Mouse (Mus musculus): ENCODE measurements around the gene Fcho2. TPM values are rescaled to one million over a fixed set of nuclear protein-coding genes. Genes with fewer than 3 reads are reported as not detected.

Gene Fcho2
- polyA plus RNA-seq, 1 experiment from 2014 or later, result 33.0 TPM

DNA sequence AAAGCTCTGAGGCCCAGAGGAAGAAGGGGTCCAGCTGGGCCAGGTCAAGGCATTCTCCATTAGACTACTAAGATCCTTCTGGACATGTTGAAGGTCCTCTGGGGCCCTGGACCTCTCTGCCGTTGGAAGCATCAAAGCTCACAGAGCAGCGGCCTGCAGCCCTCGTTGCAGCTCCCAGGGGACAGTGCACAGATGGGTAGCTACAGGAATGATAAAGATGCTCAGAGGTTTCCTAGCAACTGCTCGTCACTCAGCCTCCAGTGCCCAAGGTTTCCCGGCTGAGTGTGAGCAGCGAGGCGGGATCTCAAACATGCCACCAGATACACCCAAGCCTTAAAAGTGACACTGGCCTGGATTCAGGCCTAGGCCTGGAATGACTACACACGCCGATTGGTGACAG is 127.3 kb downstream of the Fcho2 start:
- no peak overlapping the region for H3K4me2 ChIP-seq (ENCODE audit: low read length)
- no peaks in the 10 kb centered on the region; the same call in 1 of the 2 replicates for H3K4me1 ChIP-seq (replicated peaks; ENCODE audit: control insufficient read depth, insufficient read depth, low read length)
- no peak overlapping the region for H3K27ac ChIP-seq (ENCODE audit: low read depth)
- H3K9me3 ChIP-seq (ENCODE audit: control insufficient read depth, low read length), result no peaks in the 10 kb centered on the region
- no peak overlapping the region for H3K4me3 ChIP-seq (ENCODE audit: low read depth, low read length)
- 67% methylated on average over 9 of the region's 9 CpGs for WGBS
- H3K9ac ChIP-seq (ENCODE audit: low read length), result no peak overlapping the region
- DNase-seq (ENCODE audit: low spot score) (peak; percentile 40), ATAC-seq (replicated peaks; ENCODE audit: low FRiP score, low TSS enrichment, low read depth) (no peak)
- H3K36me3 ChIP-seq (ENCODE audit: control insufficient read depth, insufficient read depth, low read length), result no peaks in the 10 kb centered on the region
- H3K27me3 ChIP-seq (replicated peaks; ENCODE audit: control insufficient read depth, insufficient read depth, low read length), result no peaks in the 10 kb centered on the region

DNA sequence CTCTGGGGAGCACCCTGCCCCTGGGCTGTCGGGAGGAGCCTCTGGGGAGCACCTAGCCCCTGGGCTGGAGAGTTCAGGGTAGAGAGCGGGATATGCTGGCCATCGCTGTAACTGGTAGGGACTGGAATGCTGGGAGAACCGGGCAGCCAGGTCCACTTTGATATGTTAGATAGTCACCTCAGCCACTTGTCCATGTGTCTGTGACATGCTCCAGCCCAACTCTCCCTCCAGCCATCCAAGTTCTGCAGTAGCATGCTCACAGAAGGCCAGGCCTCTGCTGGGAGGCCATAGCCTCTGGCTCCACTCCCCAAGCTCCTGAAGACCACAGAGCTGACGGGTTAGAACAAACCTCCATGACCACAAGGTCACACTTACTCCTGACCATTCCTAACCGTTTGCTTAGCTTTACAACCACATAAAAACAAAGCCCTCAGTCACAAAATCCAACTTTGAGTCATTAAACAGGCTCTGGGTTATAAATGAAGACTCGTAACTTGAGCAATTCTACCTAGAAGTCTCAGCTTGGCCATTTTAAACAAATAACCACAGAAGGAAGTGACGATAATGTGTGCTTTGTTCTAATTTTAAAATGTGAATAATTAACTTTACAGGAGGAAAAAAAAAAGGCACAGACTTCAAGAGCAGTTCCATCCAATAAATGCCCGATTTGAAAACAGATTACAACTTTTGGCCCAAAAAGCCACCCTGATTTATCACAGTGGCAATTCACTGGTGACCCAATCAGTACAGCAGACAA is 130.9 kb downstream of the Fcho2 start:
- no peaks in the 10 kb centered on the region for H3K36me3 ChIP-seq (ENCODE audit: control insufficient read depth, insufficient read depth, low read length)
- H3K9me3 ChIP-seq (ENCODE audit: control insufficient read depth, low read length), result no peaks in the 10 kb centered on the region
- peaks cover 8% of the 10 kb centered on the region for H3K4me1 ChIP-seq (replicated peaks; ENCODE audit: control insufficient read depth, insufficient read depth, low read length)
- 53% methylated on average over 9 of the region's 9 CpGs for WGBS
- no peak overlapping the region for H3K4me2 ChIP-seq (ENCODE audit: low read length)
- peak overlapping the region; percentile 77 for H3K27ac ChIP-seq (ENCODE audit: low read depth)
- no peak overlapping the region for H3K4me3 ChIP-seq (ENCODE audit: low read depth, low read length)
- peak; percentile 51 for DNase-seq (ENCODE audit: low spot score)
- H3K9ac ChIP-seq (ENCODE audit: low read length), result no peak overlapping the region
- peak; percentile 18 for ATAC-seq (replicated peaks; ENCODE audit: low FRiP score, low TSS enrichment, low read depth)
- H3K27me3 ChIP-seq (replicated peaks; ENCODE audit: control insufficient read depth, insufficient read depth, low read length), result no peaks in the 10 kb centered on the region

DNA sequence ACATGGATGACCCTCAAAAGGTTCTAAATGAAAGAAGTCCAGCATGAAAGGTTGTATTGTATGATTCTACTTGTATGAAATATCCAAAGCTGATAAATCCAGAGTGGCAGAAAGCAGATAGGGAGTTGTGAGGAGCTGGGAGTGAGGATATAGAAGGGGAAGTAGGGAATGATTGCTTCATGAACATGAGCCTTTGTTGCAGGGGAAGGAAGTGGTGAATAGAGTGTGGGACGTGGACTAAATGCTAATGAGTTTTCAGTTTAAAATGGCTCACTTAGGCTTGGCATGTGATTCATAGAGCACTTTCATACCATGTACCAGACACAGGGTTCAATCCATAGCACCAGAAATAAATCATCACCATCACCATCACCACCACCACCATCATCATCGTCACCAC is 131.8 kb downstream of the Fcho2 start:
- DNase-seq (ENCODE audit: low spot score), result no peak
- Histone ChIP-seq H3K4me3 (ENCODE audit: low read depth, low read length) (no peak overlapping the region), H3K4me1 (replicated peaks; ENCODE audit: control insufficient read depth, insufficient read depth, low read length) (peaks cover 8% of the 10 kb centered on the region), H3K9ac (ENCODE audit: low read length) (no peak overlapping the region), H3K27me3 (replicated peaks; ENCODE audit: control insufficient read depth, insufficient read depth, low read length) (no peaks in the 10 kb centered on the region), H3K36me3 (ENCODE audit: control insufficient read depth, insufficient read depth, low read length) (no peaks in the 10 kb centered on the region), H3K27ac (ENCODE audit: low read depth) (no peak overlapping the region), H3K4me2 (ENCODE audit: low read length) (no peak overlapping the region), H3K9me3 (ENCODE audit: control insufficient read depth, low read length) (no peaks in the 10 kb centered on the region)
- 88% methylated on average over 2 of the region's 2 CpGs for WGBS
- ATAC-seq (replicated peaks; ENCODE audit: low FRiP score, low TSS enrichment, low read depth), result no peak

DNA sequence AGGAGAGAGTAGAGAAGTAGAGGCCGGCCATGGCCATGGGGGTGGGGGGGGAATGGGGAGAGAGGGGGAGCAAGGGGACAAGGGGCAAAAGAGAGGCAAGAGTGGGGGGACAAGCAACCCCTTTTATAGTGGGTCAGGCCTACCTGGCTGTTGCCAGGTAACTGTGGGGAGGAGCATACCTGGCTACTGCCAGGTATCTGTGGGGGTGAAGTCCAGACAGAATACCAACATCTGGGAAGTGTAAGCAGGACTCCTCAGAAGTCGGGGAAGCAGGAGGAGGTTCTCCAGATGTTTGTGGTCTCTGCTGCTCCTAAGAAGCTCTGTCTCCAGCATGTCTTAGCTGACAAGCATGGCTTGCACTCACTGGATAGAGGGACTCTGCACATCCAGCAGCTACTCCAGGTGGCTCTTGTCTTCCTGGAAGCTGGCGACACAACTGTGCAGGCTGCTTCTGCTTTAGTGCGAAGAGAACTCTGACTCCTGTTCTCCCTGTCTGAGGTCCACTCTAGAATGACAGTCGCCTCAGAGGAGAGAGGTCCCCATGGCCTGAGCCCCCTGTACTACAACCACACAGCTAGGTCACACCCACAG is 134.7 kb downstream of the Fcho2 start:
- no peak overlapping the region for H3K4me3 ChIP-seq (ENCODE audit: low read depth, low read length)
- no peak overlapping the region for H3K9ac ChIP-seq (ENCODE audit: low read length)
- ATAC-seq (replicated peaks; ENCODE audit: low FRiP score, low TSS enrichment, low read depth), result no peak
- WGBS, result 48% methylated on average over 5 of the region's 5 CpGs
- no peak overlapping the region for H3K4me2 ChIP-seq (ENCODE audit: low read length)
- peaks cover 8% of the 10 kb centered on the region for H3K4me1 ChIP-seq (replicated peaks; ENCODE audit: control insufficient read depth, insufficient read depth, low read length)
- H3K36me3 ChIP-seq (ENCODE audit: control insufficient read depth, insufficient read depth, low read length), result no peaks in the 10 kb centered on the region
- H3K27ac ChIP-seq (ENCODE audit: low read depth), result no peak overlapping the region
- H3K27me3 ChIP-seq (replicated peaks; ENCODE audit: control insufficient read depth, insufficient read depth, low read length), result no peaks in the 10 kb centered on the region
- DNase-seq (ENCODE audit: low spot score), result peak; percentile 51
- H3K9me3 ChIP-seq (ENCODE audit: control insufficient read depth, low read length), result no peaks in the 10 kb centered on the region

DNA sequence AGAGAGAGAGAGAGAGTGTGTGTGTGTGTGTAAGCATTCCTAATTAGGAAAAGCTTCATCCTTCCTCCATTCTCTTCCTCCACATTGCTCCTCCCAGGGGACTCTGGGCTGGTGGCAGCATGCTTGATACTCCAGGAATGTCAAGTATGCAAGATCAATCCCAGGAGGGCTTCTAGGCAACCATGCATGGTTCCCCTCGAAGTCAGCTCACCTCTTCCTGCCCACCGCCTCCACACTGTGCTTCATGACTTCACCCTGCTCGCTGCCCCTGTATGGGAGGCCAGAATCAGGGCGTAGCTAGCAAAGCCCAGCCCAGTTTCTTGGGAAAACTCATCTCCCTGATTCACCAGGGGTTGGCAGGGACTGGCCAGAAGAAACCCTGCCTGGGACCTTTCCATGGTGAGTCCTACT is 135.6 kb downstream of the Fcho2 start:
- Histone ChIP-seq H3K9ac (ENCODE audit: low read length) (no peak overlapping the region), H3K9me3 (ENCODE audit: control insufficient read depth, low read length) (no peaks in the 10 kb centered on the region), H3K4me3 (ENCODE audit: low read depth, low read length) (no peak overlapping the region), H3K27me3 (replicated peaks; ENCODE audit: control insufficient read depth, insufficient read depth, low read length) (no peaks in the 10 kb centered on the region), H3K4me2 (ENCODE audit: low read length) (no peak overlapping the region), H3K4me1 (replicated peaks; ENCODE audit: control insufficient read depth, insufficient read depth, low read length) (peaks cover 8% of the 10 kb centered on the region), H3K27ac (ENCODE audit: low read depth) (no peak overlapping the region), H3K36me3 (ENCODE audit: control insufficient read depth, insufficient read depth, low read length) (no peaks in the 10 kb centered on the region)
- DNase-seq (ENCODE audit: low spot score) (peak; percentile 53), ATAC-seq (replicated peaks; ENCODE audit: low FRiP score, low TSS enrichment, low read depth) (0 out of 2 replicates have a peak, but pooled peaks have one; percentile 44)
- 26% methylated on average over 4 of the region's 4 CpGs for WGBS

DNA sequence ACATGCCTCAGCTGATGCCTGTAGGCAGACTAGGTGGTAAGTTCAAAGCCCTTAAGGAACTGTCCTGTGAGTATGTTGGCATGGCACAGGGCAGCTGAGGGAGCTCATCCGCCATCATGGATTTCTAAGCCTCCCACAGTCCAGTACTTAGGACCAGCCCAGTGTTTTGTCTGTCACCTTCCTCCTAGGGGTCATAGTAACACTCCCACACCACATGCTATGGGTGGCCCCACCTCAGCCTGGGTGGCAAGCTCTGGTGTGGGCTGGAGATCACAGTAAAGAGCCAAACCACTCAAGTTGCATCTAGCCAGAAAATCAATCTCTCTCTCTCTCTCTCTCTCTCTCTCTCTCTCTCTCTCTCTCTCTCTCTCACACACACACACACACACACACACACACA is 136.0 kb downstream of the Fcho2 start:
- Histone ChIP-seq H3K4me3 (ENCODE audit: low read depth, low read length) (no peak overlapping the region), H3K27ac (ENCODE audit: low read depth) (no peak overlapping the region), H3K9ac (ENCODE audit: low read length) (no peak overlapping the region), H3K4me1 (replicated peaks; ENCODE audit: control insufficient read depth, insufficient read depth, low read length) (peaks cover 8% of the 10 kb centered on the region), H3K27me3 (replicated peaks; ENCODE audit: control insufficient read depth, insufficient read depth, low read length) (no peaks in the 10 kb centered on the region), H3K4me2 (ENCODE audit: low read length) (no peak overlapping the region), H3K9me3 (ENCODE audit: control insufficient read depth, low read length) (no peaks in the 10 kb centered on the region), H3K36me3 (ENCODE audit: control insufficient read depth, insufficient read depth, low read length) (no peaks in the 10 kb centered on the region)
- WGBS, result 94% methylated on average over 1 of the region's 1 CpGs
- DNase-seq (ENCODE audit: low spot score) (peak; percentile 45), ATAC-seq (replicated peaks; ENCODE audit: low FRiP score, low TSS enrichment, low read depth) (no peak)

DNA sequence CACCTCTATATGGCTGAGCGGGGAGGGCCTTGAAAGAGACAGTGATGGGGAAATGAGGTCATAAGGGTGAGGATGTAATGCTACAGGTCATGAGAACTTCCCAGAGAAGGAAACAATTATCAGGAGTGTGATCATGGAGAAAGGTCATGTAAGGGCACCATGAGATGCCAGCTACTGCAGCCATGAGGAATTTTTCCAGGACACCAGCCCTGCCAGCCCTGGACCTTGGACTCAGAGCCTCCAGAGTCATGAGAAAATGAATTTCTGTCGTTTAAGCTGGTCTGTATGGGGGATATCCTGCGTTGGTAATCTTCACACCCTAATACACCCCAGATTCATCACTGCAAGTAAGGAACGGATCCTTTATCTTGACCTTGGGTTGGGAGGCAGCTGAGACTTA is 141.3 kb downstream of the Fcho2 start:
- WGBS, result 63% methylated on average over 4 of the region's 4 CpGs
- Histone ChIP-seq H3K27me3 (replicated peaks; ENCODE audit: control insufficient read depth, insufficient read depth, low read length) (no peaks in the 10 kb centered on the region), H3K4me2 (ENCODE audit: low read length) (no peak overlapping the region), H3K9me3 (ENCODE audit: control insufficient read depth, low read length) (no peaks in the 10 kb centered on the region), H3K36me3 (ENCODE audit: control insufficient read depth, insufficient read depth, low read length) (no peaks in the 10 kb centered on the region), H3K27ac (ENCODE audit: low read depth) (no peak overlapping the region), H3K4me1 (replicated peaks; ENCODE audit: control insufficient read depth, insufficient read depth, low read length) (no peaks in the 10 kb centered on the region), H3K4me3 (ENCODE audit: low read depth, low read length) (no peak overlapping the region), H3K9ac (ENCODE audit: low read length) (no peak overlapping the region)
- ATAC-seq (replicated peaks; ENCODE audit: low FRiP score, low TSS enrichment, low read depth) (no peak), DNase-seq (ENCODE audit: low spot score) (no peak)
